In the genomic region with DNA sequence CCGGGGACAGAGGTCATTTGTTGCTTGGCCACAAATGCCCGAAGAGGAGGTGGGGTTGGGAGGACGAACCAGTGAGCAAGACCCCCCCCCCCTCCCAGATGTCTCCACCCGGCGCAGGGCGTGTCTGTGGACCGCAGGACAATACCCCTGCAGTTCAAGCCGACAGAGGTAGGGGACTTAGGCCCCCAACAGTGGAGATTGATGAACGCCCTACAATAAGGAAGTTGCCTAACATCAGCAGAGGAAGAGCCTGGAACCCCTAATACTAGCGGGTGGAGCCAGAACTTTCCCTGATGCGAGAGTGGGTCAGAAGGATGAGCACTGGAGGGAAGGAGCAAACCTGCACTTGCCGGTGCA, we compare ENCODE assay signal across 8 mouse cellular contexts. TPM values are rescaled to one million over a fixed set of nuclear protein-coding genes. Genes with fewer than 3 reads are reported as not detected.
DNase-seq lines count a peak whose midpoint lies in the region; ATAC-seq and TF ChIP-seq lines count a peak whose summit lies in the region.

No protein-coding gene starts in this region.

- no peaks in the 10 kb centered on the region for H3K36me3 ChIP-seq in kidney, embryonic 14.5 days (ENCODE audit: control insufficient read depth, insufficient read depth, low read length)
- no peaks in the 10 kb centered on the region for H3K36me3 ChIP-seq in embryonic facial prominence, embryonic 11.5 days (replicated peaks; ENCODE audit: control insufficient read depth, insufficient read depth, low read depth, low read length)
- H3K36me3 ChIP-seq in intestine, postnatal 0 days (ENCODE audit: control insufficient read depth, insufficient read depth): no peaks in the 10 kb centered on the region
- H3K36me3 ChIP-seq in neural tube, embryonic 13.5 days: no peaks in the 10 kb centered on the region

- H3K27ac ChIP-seq in kidney, embryonic 14.5 days (ENCODE audit: low read depth, low read length): no peak overlapping the region
- no peak overlapping the region for H3K27ac ChIP-seq in embryonic facial prominence, embryonic 11.5 days (replicated peaks; ENCODE audit: low read depth, low read length)
- H3K27ac ChIP-seq in intestine, postnatal 0 days (ENCODE audit: low read depth, low read length): no peak overlapping the region
- no peak overlapping the region for H3K27ac ChIP-seq in neural tube, embryonic 13.5 days (replicated peaks)

- peak overlapping the region; percentile 44 for H3K4me3 ChIP-seq in kidney, embryonic 14.5 days (ENCODE audit: low read length)
- peak overlapping the region; percentile 48 for H3K4me3 ChIP-seq in embryonic facial prominence, embryonic 11.5 days (ENCODE audit: low read depth, low read length)
- peak overlapping the region; percentile 54 for H3K4me3 ChIP-seq in intestine, postnatal 0 days (ENCODE audit: low read depth, low read length)
- H3K4me3 ChIP-seq in neural tube, embryonic 13.5 days: peak overlapping the region; percentile 59

- peak overlapping the region; percentile 62 for H3K9ac ChIP-seq in kidney, embryonic 14.5 days (ENCODE audit: low read depth, low read length)
- H3K9ac ChIP-seq in embryonic facial prominence, embryonic 11.5 days (replicated peaks; ENCODE audit: low read length): peak overlapping the region; percentile 87
- H3K9ac ChIP-seq in intestine, postnatal 0 days (ENCODE audit: low read depth, low read length): peak overlapping the region; percentile 59
- H3K9ac ChIP-seq in neural tube, embryonic 13.5 days: peak overlapping the region; percentile 78

- H3K4me2 ChIP-seq in kidney, embryonic 14.5 days (replicated peaks; ENCODE audit: low read depth, low read length): peak overlapping the region; percentile 85
- H3K4me2 ChIP-seq in embryonic facial prominence, embryonic 11.5 days (ENCODE audit: low read depth, low read length): peak overlapping the region; percentile 90
- peak overlapping the region; percentile 98 for H3K4me2 ChIP-seq in intestine, postnatal 0 days (replicated peaks; ENCODE audit: low read depth)
- H3K4me2 ChIP-seq in neural tube, embryonic 13.5 days: peak overlapping the region; percentile 96

- WGBS in kidney, embryonic 14.5 days: 1% methylated on average over 12 of the region's 12 CpGs
- 2% methylated on average over 12 of the region's 12 CpGs for WGBS in embryonic facial prominence, embryonic 11.5 days
- 0% methylated on average over 12 of the region's 12 CpGs for WGBS in intestine, postnatal 0 days
- WGBS in neural tube, embryonic 13.5 days: under 1% methylated on average over 12 of the region's 12 CpGs

- H3K4me1 ChIP-seq in kidney, embryonic 14.5 days (ENCODE audit: control insufficient read depth, insufficient read depth, low read length): no peaks in the 10 kb centered on the region
- no peaks in the 10 kb centered on the region; the same call in 1 of the 2 replicates for H3K4me1 ChIP-seq in embryonic facial prominence, embryonic 11.5 days (ENCODE audit: control insufficient read depth, insufficient read depth, low read length)
- H3K4me1 ChIP-seq in intestine, postnatal 0 days (replicated peaks; ENCODE audit: control insufficient read depth, insufficient read depth, low read length): no peaks in the 10 kb centered on the region
- H3K4me1 ChIP-seq in neural tube, embryonic 13.5 days (replicated peaks): peaks cover 28% of the 10 kb centered on the region

- no peaks in the 10 kb centered on the region for H3K27me3 ChIP-seq in kidney, embryonic 14.5 days (ENCODE audit: control insufficient read depth, insufficient read depth, low read length)
- H3K27me3 ChIP-seq in embryonic facial prominence, embryonic 11.5 days (ENCODE audit: control insufficient read depth, insufficient read depth, low read length): no peaks in the 10 kb centered on the region
- H3K27me3 ChIP-seq in intestine, postnatal 0 days (replicated peaks; ENCODE audit: control insufficient read depth, insufficient read depth, low read length): no peaks in the 10 kb centered on the region
- H3K27me3 ChIP-seq in neural tube, embryonic 13.5 days: peaks cover 7% of the 10 kb centered on the region; the same call in 1 of the 2 replicates

- TF ChIP-seq CTCF in intestine, postnatal 0 days (IDR thresholded peaks at IDR 0.05; ENCODE audit: low read depth): peak; percentile 9; the same call in 1 of the 2 replicates

- DNase-seq in kidney, adult 18-20 months: no peak
- DNase-seq in embryonic facial prominence, embryonic 11.5 days (ENCODE audit: low spot score): no peak
- no peak for DNase-seq in thymus, postnatal 10 days (ENCODE audit: low spot score in 2 of 2)
- DNase-seq in spleen, postnatal 10 days (ENCODE audit: low spot score in 2 of 2): no peak
- DNase-seq in cerebellum, adult 9-10 months: no peak

- ATAC-seq in kidney, embryonic 14.5 days (ENCODE audit: low FRiP score, low TSS enrichment): peak; percentile 43; the same call in 1 of the 2 replicates
- ATAC-seq in embryonic facial prominence, embryonic 11.5 days (replicated peaks; ENCODE audit: insufficient number of reproducible peaks, low FRiP score, low TSS enrichment, low read depth): peak; percentile 48; the same call in 1 of the 2 replicates
- peak; percentile 59 for ATAC-seq in intestine, postnatal 0 days
- ATAC-seq in neural tube, embryonic 13.5 days (ENCODE audit: low read depth): peak; percentile 41

- H3K9me3 ChIP-seq in kidney, embryonic 14.5 days (ENCODE audit: control insufficient read depth, low read length): no peaks in the 10 kb centered on the region
- no peaks in the 10 kb centered on the region for H3K9me3 ChIP-seq in embryonic facial prominence, embryonic 11.5 days (replicated peaks; ENCODE audit: control insufficient read depth, low read length)
- no peaks in the 10 kb centered on the region for H3K9me3 ChIP-seq in intestine, postnatal 0 days (ENCODE audit: control insufficient read depth)
- H3K9me3 ChIP-seq in neural tube, embryonic 13.5 days: no peaks in the 10 kb centered on the region

RNA-seq across cellular contexts. Expression of a gene that starts 0.3 kb away (rescaled TPM):
- polyA plus RNA-seq in kidney, embryonic 14.5 days (2014; fragmentation: Nextera tagmentation; extraction: Ambion mirVana): 6.6 and 8.6 TPM in 2 replicates
- 5.0 and 7.8 TPM in 2 replicates for polyA plus RNA-seq in embryonic facial prominence, embryonic 11.5 days (2014; fragmentation: Nextera tagmentation; extraction: Ambion mirVana)
- polyA plus RNA-seq in intestine, postnatal 0 days (2015; fragmentation: Nextera tagmentation; extraction: Ambion mirVana): 2.5 and 3.4 TPM in 2 replicates
- polyA plus RNA-seq in neural tube, embryonic 13.5 days (2015; fragmentation: Nextera tagmentation; extraction: Ambion mirVana): 1.4 and 2.2 TPM in 2 replicates

RNA-seq across cellular contexts. Expression of a gene that starts 9.8 kb away (rescaled TPM):
- 36.8 and 56.7 TPM in 2 replicates for polyA plus RNA-seq in kidney, embryonic 14.5 days (2014; fragmentation: Nextera tagmentation; extraction: Ambion mirVana)
- polyA plus RNA-seq in embryonic facial prominence, embryonic 11.5 days (2014; fragmentation: Nextera tagmentation; extraction: Ambion mirVana): 85.5 and 87.6 TPM in 2 replicates
- polyA plus RNA-seq in intestine, postnatal 0 days (2015; fragmentation: Nextera tagmentation; extraction: Ambion mirVana): 11.7 and 12.1 TPM in 2 replicates
- 36.7 and 39.2 TPM in 2 replicates for polyA plus RNA-seq in neural tube, embryonic 13.5 days (2015; fragmentation: Nextera tagmentation; extraction: Ambion mirVana)
